Mouse (Mus musculus) MEL (cell line): ENCODE measurements around the gene Smap1. TPM values are rescaled to one million over a fixed set of nuclear protein-coding genes. Genes with fewer than 3 reads are reported as not detected.
A peak's percentile ranks its signal among the peaks of the same experiment; 100 is the strongest.

Experiments used
- DNase-seq: peaks from one replicate; pipeline ENCODE4 v3.0.0; 2011; ENCODE audit warnings: low read depth, low spot score
- H3K27ac ChIP-seq: 2 replicates; pipeline ENCODE4 v1.5.1; 2012; ENCODE audit warnings: low read depth, mild to moderate bottlenecking, control low read depth, low read length, moderate library complexity; ENCODE audit not compliant: control insufficient read depth
- H3K27me3 ChIP-seq, 2 experiments: fragments of 150-350 bp in 1 of 2; sonication (generic) in 1 of 2; 2 replicates each; pipeline ENCODE4 v1.6.1; 2012; ENCODE audit warnings: low read length in 2 of 2, mild to moderate bottlenecking in 2 of 2, improper control_type of control experiment in 1 of 2, moderate library complexity in 1 of 2; ENCODE audit not compliant: insufficient read depth in 2 of 2, control insufficient read depth in 1 of 2
- H3K36me3 ChIP-seq, 2 experiments: 2 replicates each; pipeline ENCODE4 v1.6.1; 2012 to 2014; ENCODE audit warnings: low read length in 2 of 2, improper control_type of control experiment in 1 of 2, inconsistent platforms in 1 of 2, mild to moderate bottlenecking in 1 of 2; ENCODE audit not compliant: insufficient read depth in 2 of 2, control insufficient read depth in 1 of 2
- H3K4me1 ChIP-seq, 2 experiments: fragments of 150-350 bp in 1 of 2; sonication (generic) in 1 of 2; 2 replicates each; pipeline ENCODE4 v1.6.1; 2012; ENCODE audit warnings: low read length in 2 of 2, improper control_type of control experiment in 1 of 2, mild to moderate bottlenecking in 1 of 2; ENCODE audit not compliant: insufficient read depth in 2 of 2, control insufficient read depth in 1 of 2
- H3K4me3 ChIP-seq, 2 experiments: fragments of 150-350 bp in 1 of 2; sonication (generic) in 1 of 2; 2 replicates each; pipeline ENCODE4 v1.5.1; 2012; ENCODE audit warnings: low read depth in 2 of 2, low read length in 2 of 2, mild to moderate bottlenecking in 2 of 2, moderate library complexity in 2 of 2, control low read depth in 1 of 2, improper control_type of control experiment in 1 of 2; ENCODE audit not compliant: control insufficient read depth in 1 of 2, insufficient read depth in 1 of 2
- H3K79me2 ChIP-seq: 2 replicates; pipeline ENCODE4 v1.6.1; 2012; ENCODE audit warnings: mild to moderate bottlenecking, low read length, moderate library complexity; ENCODE audit not compliant: control insufficient read depth, poor library complexity, insufficient read depth
- H3K9ac ChIP-seq: 2 replicates; pipeline ENCODE4 v1.6.1; 2012; ENCODE audit warnings: low read depth, mild to moderate bottlenecking, control low read depth, low read length, moderate library complexity; ENCODE audit not compliant: control insufficient read depth, poor library complexity, severe bottlenecking
- H3K9me3 ChIP-seq: fragments of 150-350 bp; sonication (generic); replicated peaks from 2 replicates; pipeline ENCODE4 v1.6.1; 2012; ENCODE audit warnings: mild to moderate bottlenecking, low read length, improper control_type of control experiment, moderate library complexity; ENCODE audit not compliant: insufficient read depth
- CTCF ChIP-seq, 3 experiments: IDR thresholded peaks in 2 of 3; conservative IDR thresholded peaks in 1 of 3; 2 replicates each; pipeline ENCODE4 v1.5.1; 2011 to 2012; ENCODE audit warnings: low read length in 3 of 3, low read depth in 2 of 3, mild to moderate bottlenecking in 2 of 3, improper control_type of control experiment in 1 of 3, inconsistent platforms in 1 of 3, mixed read lengths in 1 of 3, moderate library complexity in 1 of 3; ENCODE audit not compliant: control insufficient read depth in 1 of 3, insufficient read depth in 1 of 3, poor library complexity in 1 of 3, severe bottlenecking in 1 of 3
- E2F4 ChIP-seq: IDR thresholded peaks from 2 replicates; pipeline ENCODE4 v1.6.1; 2011; ENCODE audit warnings: low read depth, low read length, improper control_type of control experiment, borderline replicate concordance
- ELF1 ChIP-seq: IDR thresholded peaks from 2 replicates; pipeline ENCODE4 v1.6.1; 2014; ENCODE audit warnings: low read depth, mild to moderate bottlenecking, inconsistent platforms, low read length, improper control_type of control experiment, moderate library complexity
- EP300 ChIP-seq, 2 experiments: IDR thresholded peaks; 2 replicates each; pipeline ENCODE4 v1.6.1; 2011; ENCODE audit warnings: improper control_type of control experiment in 2 of 2, low read length in 2 of 2, low read depth in 1 of 2, mild to moderate bottlenecking in 1 of 2
- ETS1 ChIP-seq: IDR thresholded peaks from 2 replicates; pipeline ENCODE4 v1.6.1; 2012; ENCODE audit warnings: low read depth, mild to moderate bottlenecking, inconsistent platforms, low read length, improper control_type of control experiment, moderate library complexity
- HCFC1 ChIP-seq: IDR thresholded peaks from 2 replicates; pipeline ENCODE4 v1.6.1; 2012; ENCODE audit warnings: low read depth, mild to moderate bottlenecking, inconsistent platforms, low read length, improper control_type of control experiment, moderate library complexity
- KAT2A ChIP-seq: conservative IDR thresholded peaks from 2 replicates; pipeline ENCODE4 v1.6.1; 2012; ENCODE audit warnings: low read depth, low read length, improper control_type of control experiment, inconsistent platforms
- MAFK ChIP-seq: IDR thresholded peaks from 2 replicates; pipeline ENCODE4 v1.6.1; 2011; ENCODE audit warnings: low read depth, mild to moderate bottlenecking, low read length, improper control_type of control experiment, borderline replicate concordance
- MXI1 ChIP-seq: IDR thresholded peaks from 2 replicates; pipeline ENCODE4 v1.6.1; 2011; ENCODE audit warnings: mild to moderate bottlenecking, low read depth, low read length, improper control_type of control experiment
- NELFE ChIP-seq: IDR thresholded peaks from 2 replicates; pipeline ENCODE4 v1.6.1; 2011; ENCODE audit warnings: low read depth, low read length, improper control_type of control experiment
- NRF1 ChIP-seq: IDR thresholded peaks from 2 replicates; pipeline ENCODE4 v1.6.1; 2014; ENCODE audit warnings: low read depth, mild to moderate bottlenecking, inconsistent platforms, low read length, improper control_type of control experiment, moderate library complexity; ENCODE audit not compliant: poor library complexity, insufficient read depth, severe bottlenecking
- POLR2A ChIP-seq, 2 experiments: IDR thresholded peaks; 2 replicates each; pipeline ENCODE4 v1.6.1; 2011 to 2012; ENCODE audit warnings: low read length in 2 of 2, mild to moderate bottlenecking in 2 of 2, control low read depth in 1 of 2, improper control_type of control experiment in 1 of 2, low read depth in 1 of 2, moderate library complexity in 1 of 2; ENCODE audit not compliant: control insufficient read depth in 1 of 2, insufficient read depth in 1 of 2, poor library complexity in 1 of 2
- POLR2AphosphoS2 ChIP-seq: IDR thresholded peaks from 2 replicates; pipeline ENCODE4 v1.6.1; 2011; ENCODE audit warnings: low read length, improper control_type of control experiment
- POLR2AphosphoS5 ChIP-seq: IDR thresholded peaks from 2 replicates; pipeline ENCODE4 v1.6.1; 2012; ENCODE audit warnings: low read depth, borderline replicate concordance, mild to moderate bottlenecking, inconsistent platforms, low read length, moderate library complexity, mixed read lengths
- RAD21 ChIP-seq: IDR thresholded peaks from 2 replicates; pipeline ENCODE4 v1.6.1; 2011; ENCODE audit warnings: mild to moderate bottlenecking, low read depth, low read length, improper control_type of control experiment
- SIN3A ChIP-seq: IDR thresholded peaks from 2 replicates; pipeline ENCODE4 v1.6.1; 2012; ENCODE audit warnings: low read length, improper control_type of control experiment, inconsistent platforms
- SMC3 ChIP-seq: IDR thresholded peaks from 2 replicates; pipeline ENCODE4 v1.6.1; 2011; ENCODE audit warnings: low read depth, low read length, improper control_type of control experiment
- TCF12 ChIP-seq: IDR thresholded peaks from 2 replicates; pipeline ENCODE4 v1.6.1; 2014; ENCODE audit warnings: low read depth, mild to moderate bottlenecking, inconsistent platforms, low read length, improper control_type of control experiment, moderate library complexity
- UBTF ChIP-seq: IDR thresholded peaks from 2 replicates; pipeline ENCODE4 v1.6.1; 2012; ENCODE audit warnings: low read depth, mild to moderate bottlenecking, inconsistent platforms, low read length, improper control_type of control experiment, moderate library complexity, borderline replicate concordance; ENCODE audit not compliant: insufficient read depth
- USF2 ChIP-seq, 2 experiments: IDR thresholded peaks; 2 replicates each; pipeline ENCODE4 v1.6.1; 2011 to 2012; ENCODE audit warnings: improper control_type of control experiment in 2 of 2, low read length in 2 of 2, borderline replicate concordance in 1 of 2, inconsistent platforms in 1 of 2, low read depth in 1 of 2, mild to moderate bottlenecking in 1 of 2; ENCODE audit not compliant: insufficient read depth in 1 of 2
- ZC3H11A ChIP-seq: IDR thresholded peaks from 2 replicates; pipeline ENCODE4 v1.6.1; 2012; ENCODE audit warnings: low read depth, mild to moderate bottlenecking, inconsistent platforms, low read length, improper control_type of control experiment
- ZKSCAN1 ChIP-seq: IDR thresholded peaks from 2 replicates; pipeline ENCODE4 v1.6.1; 2012; ENCODE audit warnings: low read depth, mild to moderate bottlenecking, inconsistent platforms, low read length, improper control_type of control experiment, moderate library complexity
- ZMIZ1 ChIP-seq: IDR thresholded peaks from 2 replicates; pipeline ENCODE4 v1.6.1; 2012; ENCODE audit warnings: low read depth, mild to moderate bottlenecking, inconsistent platforms, low read length, improper control_type of control experiment, moderate library complexity
- ZNF384 ChIP-seq: IDR thresholded peaks from 2 replicates; pipeline ENCODE4 v1.6.1; 2012; ENCODE audit warnings: low read depth, mild to moderate bottlenecking, inconsistent platforms, low read length, improper control_type of control experiment
- polyA plus RNA-seq, 2 experiments: library from polyadenylated mRNA; stranded (reverse) in 1 of 2; unstranded in 1 of 2; fragments of >175 nt in 1 of 2; fragments of >200 nt in 1 of 2; gene quantifications; 2 replicates each; pipeline versions ENCODE4 v1.2.1 to v1.2.4; 2012; ENCODE audit warnings: low replicate concordance in 2 of 2, low read depth in 1 of 2; ENCODE audit not compliant: insufficient read length in 2 of 2, insufficient read depth in 1 of 2, missing spikeins in 1 of 2
- total RNA-seq: library from RNA; depleted of rRNA; stranded (reverse); fragments of 300-350 nt; gene quantifications from 2 replicates; pipeline ENCODE4 v1.2.3, GENCODE M21; 2012

Smap1 gene
- total and polyA plus RNA-seq, 3 experiments, result 27.2 to 128 (median 86.4) TPM

DNA sequence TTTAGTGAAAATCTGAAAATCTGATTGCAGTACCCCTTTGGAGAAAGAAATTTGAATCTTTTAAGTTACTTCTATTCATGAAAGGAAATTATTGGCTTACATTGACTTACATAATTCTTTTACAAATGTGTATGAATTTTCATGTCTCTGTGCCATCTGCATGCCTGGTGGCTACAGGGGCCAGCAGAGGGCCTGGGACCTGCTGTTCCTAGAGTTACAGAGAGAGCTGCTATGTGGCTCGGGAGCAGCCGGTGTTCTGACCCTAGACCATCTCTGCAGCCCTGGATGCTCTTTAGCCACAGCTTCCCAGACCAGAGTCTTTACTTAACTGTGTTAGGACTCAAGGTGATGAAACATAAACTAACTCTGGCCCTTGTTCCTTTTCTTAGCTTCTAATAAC is 1.8 kb downstream of the Smap1 start:
- peaks cover 12 to 37% of the 10 kb centered on the region in 2 experiments for H3K4me1 ChIP-seq

DNA sequence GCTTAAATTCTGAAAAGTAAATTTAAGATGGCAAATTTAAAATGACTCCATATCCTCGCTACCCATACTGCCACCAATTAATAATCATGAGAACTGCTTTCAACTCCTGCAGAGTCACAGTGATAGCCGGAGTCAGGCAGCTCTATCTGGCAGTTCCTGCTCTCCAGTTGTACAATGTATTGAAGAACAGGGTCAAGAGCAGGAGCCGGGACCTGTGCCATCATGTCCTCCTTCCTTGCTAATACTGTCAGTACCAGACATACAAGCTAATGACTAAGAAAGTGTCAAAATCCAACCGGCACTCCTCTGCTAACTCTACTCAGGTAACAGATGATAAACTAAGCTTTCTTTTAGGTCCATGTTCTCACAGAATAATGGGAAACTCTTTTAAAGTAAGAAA is 3.0 kb downstream of the Smap1 start:
- TF ChIP-seq ZNF384 (no peak), TCF12 (no peak), MAFK (no peak), POLR2AphosphoS2 (no peak), SIN3A (no peak), NRF1 (no peak)
- TF ChIP-seq, all 39 proteins: peak for 0
- H3K4me1 ChIP-seq, result peaks cover 20 to 37% of the 10 kb centered on the region in 2 experiments
- no peak overlapping the region for H3K4me3 ChIP-seq
- no peaks in the 10 kb centered on the region for H3K27me3 ChIP-seq
- peaks cover 42% of the 10 kb centered on the region for H3K79me2 ChIP-seq
- H3K9me3 ChIP-seq, result no peaks in the 10 kb centered on the region
- no peak overlapping the region for H3K9ac ChIP-seq
- H3K27ac ChIP-seq, result no peak overlapping the region
- DNase-seq, result no peak
- peaks cover 0 to 69% of the 10 kb centered on the region in 2 experiments; a peak in 2 of 4 replicates for H3K36me3 ChIP-seq

More for the DNA sequence above, 1.8 kb downstream of the Smap1 start:
- DNase-seq, result peak; percentile 40
- Histone ChIP-seq H3K27me3 (no peaks in the 10 kb centered on the region), H3K4me3 (peak overlapping the region; percentile 41 to 64; a peak in 3 of 4 replicates), H3K27ac (peak overlapping the region; percentile 61), H3K9me3 (no peaks in the 10 kb centered on the region), H3K36me3 (peaks cover 0 to 57% of the 10 kb centered on the region in 2 experiments; a peak in 2 of 4 replicates), H3K9ac (peak overlapping the region; percentile 62), H3K79me2 (peaks cover 39% of the 10 kb centered on the region)
- TF ChIP-seq CTCF (IDR thresholded peaks at IDR 0.05 in 2 of 3, conservative IDR thresholded peaks at IDR 0.05 in 1 of 3; ENCODE audit: control insufficient read depth in 1 of 3, insufficient read depth in 1 of 3, low read depth in 2 of 3, low read length in 3 of 3, poor library complexity in 1 of 3, severe bottlenecking in 1 of 3) (0 out of 6 replicates have a peak, but pooled peaks of 1 of the 3 experiments have one; percentile 14), UBTF (no peak)

DNA sequence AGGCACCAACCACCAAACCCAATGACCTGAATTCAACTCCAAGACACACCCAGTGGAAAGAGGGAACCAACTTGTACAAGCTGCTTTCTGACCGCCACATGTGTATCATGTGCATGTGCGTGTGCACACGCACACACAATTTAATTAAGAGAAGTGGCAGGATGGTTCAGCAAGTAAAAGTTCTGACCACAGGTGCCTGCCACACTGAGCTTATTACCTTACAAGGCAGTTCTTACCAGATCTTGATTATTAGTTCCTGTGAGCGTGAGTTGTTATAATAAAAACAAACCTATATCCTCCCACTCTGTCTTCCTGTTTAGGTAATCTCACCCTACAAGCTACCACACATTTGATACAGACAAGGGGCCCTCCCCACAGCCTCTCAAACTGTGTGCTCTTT is 6.6 kb downstream of the Smap1 start:
- peak overlapping the region; percentile 85 for H3K27ac ChIP-seq
- H3K36me3 ChIP-seq, result peaks cover 0 to 70% of the 10 kb centered on the region in 2 experiments; a peak in 2 of 4 replicates
- peaks cover 35% of the 10 kb centered on the region in 2 experiments for H3K4me1 ChIP-seq
- H3K79me2 ChIP-seq, result peaks cover 43% of the 10 kb centered on the region
- no peaks in the 10 kb centered on the region for H3K27me3 ChIP-seq
- DNase-seq, result peak; percentile 82
- H3K9ac ChIP-seq, result no peak overlapping the region
- H3K4me3 ChIP-seq, result peak overlapping the region in 1 of 2 experiments; percentile 25; a peak in 1 of 4 replicates
- no peaks in the 10 kb centered on the region for H3K9me3 ChIP-seq
- TF ChIP-seq KAT2A (no peak; the same call in 1 of the 2 replicates), ELF1 (0 out of 2 replicates have a peak, but pooled peaks have one; percentile 12), RAD21 (no peak), ZMIZ1 (no peak), ZKSCAN1 (no peak), NRF1 (no peak), NELFE (no peak), HCFC1 (no peak), E2F4 (no peak), POLR2AphosphoS5 (no peak), MXI1 (peak; percentile 81), POLR2A (IDR thresholded peaks at IDR 0.05; ENCODE audit: control insufficient read depth in 1 of 2, insufficient read depth in 1 of 2, low read depth in 1 of 2, low read length in 2 of 2, poor library complexity in 1 of 2) (no peak), ZNF384 (no peak), ZC3H11A (no peak), SMC3 (no peak), CTCF (IDR thresholded peaks at IDR 0.05 in 2 of 3, conservative IDR thresholded peaks at IDR 0.05 in 1 of 3; ENCODE audit: control insufficient read depth in 1 of 3, insufficient read depth in 1 of 3, low read depth in 2 of 3, low read length in 3 of 3, poor library complexity in 1 of 3, severe bottlenecking in 1 of 3) (no peak), ETS1 (peak; percentile 78), USF2 (IDR thresholded peaks at IDR 0.05; ENCODE audit: borderline replicate concordance in 1 of 2, insufficient read depth in 1 of 2, low read depth in 1 of 2, low read length in 2 of 2) (no peak), EP300 (IDR thresholded peaks at IDR 0.05; ENCODE audit: low read depth in 1 of 2, low read length in 2 of 2) (peak; percentile 74 to 90)
